Mouse (Mus musculus) brain, embryonic 18.5 days (tissue): ENCODE results near the gene Gm13288.
"Not testable (repeated sequence)": the region's sequence is repeated elsewhere in the genome, so short reads cannot be mapped to it uniquely, and the experiment has no call there.

Experiments used
- DNase-seq: peaks from one replicate; pipeline ENCODE4 v3.0.0-alpha.2; 2012; ENCODE audit warnings: low read depth, low spot score

Gene Gm13288

GRCm38 (mm10) chr4:88799365-88799764 is 6.0 kb upstream of the Gm13288 start, which contains the start of gene Gm13285:
Gm13285 (plus strand) TSS chr4:88799665.
- DNase-seq = not testable (repeated sequence)

- not testable (repeated sequence) for DNase-seq
Observed at GRCm38 (mm10) chr4:88802954-88803353, 2.4 kb upstream of the Gm13288 start, which contains the start of gene Gm13287. Gm13287 (plus strand) TSS chr4:88803254.

GRCm38 (mm10) chr4:88805761-88806160 is 430 bp downstream of the Gm13288 start:
- DNase-seq = not testable (repeated sequence)

GRCm38 (mm10) chr4:88815928-88816327 is 10.6 kb downstream of the Gm13288 start, which contains the start of gene Ifna7:
Ifna7 (plus strand) TSS chr4:88816228.
- no peak for DNase-seq

GRCm38 (mm10) chr4:88819659-88820058 is 14.3 kb downstream of the Gm13288 start, which contains the start of gene Ifna11:
Ifna11 (plus strand) TSS chr4:88819959.
- DNase-seq = no peak

GRCm38 (mm10) chr4:88822995-88823394 is 17.7 kb downstream of the Gm13288 start:
- no peak for DNase-seq

- DNase-seq = not testable (repeated sequence)
Observed at GRCm38 (mm10) chr4:88827116-88827515, 21.8 kb downstream of the Gm13288 start, which contains the start of gene Ifna6. Ifna6 (plus strand) TSS chr4:88827416.

GRCm38 (mm10) chr4:88830523-88830922 is 25.2 kb downstream of the Gm13288 start:
- DNase-seq = no peak

GRCm38 (mm10) chr4:88835225-88835624 is 29.9 kb downstream of the Gm13288 start, which contains the start of gene Ifna5:
Ifna5 (plus strand) TSS chr4:88835525.
- not testable (repeated sequence) for DNase-seq

- DNase-seq = no peak
Observed at GRCm38 (mm10) chr4:88838828-88839227, 33.5 kb downstream of the Gm13288 start.

GRCm38 (mm10) chr4:88840058-88840457 is 34.7 kb downstream of the Gm13288 start:
- no peak for DNase-seq

- no peak for DNase-seq
Observed at GRCm38 (mm10) chr4:88841438-88841911, 36.1 kb downstream of the Gm13288 start, which contains the start of gene Ifna4. Ifna4 (plus strand) TSS chr4:88841861.

GRCm38 (mm10) chr4:88845334-88845733 is 40.0 kb downstream of the Gm13288 start:
- no peak for DNase-seq

- DNase-seq = no peak
Observed at GRCm38 (mm10) chr4:88849698-88850097, 44.4 kb downstream of the Gm13288 start, which contains the start of gene Ifna1. Ifna1 (plus strand) TSS chr4:88850087.

- no peak for DNase-seq
Observed at GRCm38 (mm10) chr4:88851026-88851763, 45.9 kb downstream of the Gm13288 start.
